In genomic region chr6:18578501-18578900, GRCm38 (mm10) we compare ENCODE assay signal across 27 mouse cellular contexts.
DNase-seq lines count a peak whose midpoint lies in the region; ATAC-seq and TF ChIP-seq lines count a peak whose summit lies in the region.
"Had no signal": no experiment of that assay in that cellular context is flagged by ENCODE, and none has a peak within 500 bp of the region (broad histone marks: within the 10 kb centered on the region; RNA-seq: fewer than 3 reads in every experiment).

No protein-coding gene starts in this region.

- H3K27ac ChIP-seq in forebrain, embryonic 13.5 days, result no peak overlapping the region
- H3K27ac ChIP-seq in forebrain, embryonic 14.5 days (ENCODE audit: low read depth, low read length), result no peak overlapping the region
- no peak overlapping the region for H3K27ac ChIP-seq in midbrain, embryonic 16.5 days (ENCODE audit: low read length)
- no peak overlapping the region for H3K27ac ChIP-seq in midbrain, postnatal 0 days (ENCODE audit: low read depth, low read length)
- H3K27ac ChIP-seq: embryonic facial prominence, embryonic 13.5 days; heart, adult 2 months; heart, embryonic 13.5 days; left cerebral cortex, adult 2 months; limb, embryonic 15.5 days; liver, embryonic 14.5 days; midbrain, embryonic 13.5 days; neural tube, embryonic 12.5 days had no signal

- H3K9me3 ChIP-seq in forebrain, embryonic 13.5 days (replicated peaks), result no peaks in the 10 kb centered on the region
- H3K9me3 ChIP-seq in forebrain, embryonic 14.5 days (replicated peaks; ENCODE audit: control insufficient read depth, low read length), result no peaks in the 10 kb centered on the region
- no peaks in the 10 kb centered on the region for H3K9me3 ChIP-seq in midbrain, embryonic 16.5 days (replicated peaks; ENCODE audit: control insufficient read depth, low read length, poor library complexity, severe bottlenecking)
- H3K9me3 ChIP-seq in midbrain, postnatal 0 days (ENCODE audit: low read length), result no peaks in the 10 kb centered on the region
- H3K9me3 ChIP-seq: embryonic facial prominence, embryonic 13.5 days; heart, embryonic 13.5 days; limb, embryonic 15.5 days; megakaryocyte, embryonic 14.5 days; midbrain, embryonic 13.5 days; neural tube, embryonic 12.5 days had no signal

- H3K27me3 ChIP-seq in forebrain, embryonic 13.5 days, result no peaks in the 10 kb centered on the region
- H3K27me3 ChIP-seq in forebrain, embryonic 14.5 days (replicated peaks; ENCODE audit: control insufficient read depth, insufficient read depth, low read length), result no peaks in the 10 kb centered on the region
- no peaks in the 10 kb centered on the region for H3K27me3 ChIP-seq in midbrain, embryonic 16.5 days (ENCODE audit: control insufficient read depth, insufficient read depth, low read depth, low read length)
- H3K27me3 ChIP-seq in midbrain, postnatal 0 days (ENCODE audit: insufficient read depth, low read length), result no peaks in the 10 kb centered on the region
- H3K27me3 ChIP-seq: embryonic facial prominence, embryonic 13.5 days; heart, embryonic 13.5 days; limb, embryonic 15.5 days; megakaryocyte, embryonic 14.5 days; midbrain, embryonic 13.5 days; neural tube, embryonic 12.5 days had no signal

- no peaks in the 10 kb centered on the region for H3K36me3 ChIP-seq in forebrain, embryonic 13.5 days (ENCODE audit: poor library complexity, severe bottlenecking)
- H3K36me3 ChIP-seq in forebrain, embryonic 14.5 days (ENCODE audit: control insufficient read depth, insufficient read depth, low read length), result no peaks in the 10 kb centered on the region
- H3K36me3 ChIP-seq in midbrain, embryonic 16.5 days (ENCODE audit: control insufficient read depth, insufficient read depth, low read length), result no peaks in the 10 kb centered on the region
- H3K36me3 ChIP-seq in midbrain, postnatal 0 days (ENCODE audit: insufficient read depth, low read length), result no peaks in the 10 kb centered on the region
- H3K36me3 ChIP-seq: embryonic facial prominence, embryonic 13.5 days; heart, embryonic 13.5 days; limb, embryonic 15.5 days; midbrain, embryonic 13.5 days; neural tube, embryonic 12.5 days had no signal

- 0 out of 2 replicates have a peak, but pooled peaks cover 3% of the 10 kb centered on the region for H3K4me1 ChIP-seq in forebrain, embryonic 13.5 days
- no peaks in the 10 kb centered on the region for H3K4me1 ChIP-seq in forebrain, embryonic 14.5 days (ENCODE audit: control insufficient read depth, insufficient read depth, low read length)
- peaks cover 4% of the 10 kb centered on the region for H3K4me1 ChIP-seq in midbrain, embryonic 16.5 days (ENCODE audit: control insufficient read depth, insufficient read depth, low read length)
- H3K4me1 ChIP-seq in midbrain, postnatal 0 days (ENCODE audit: insufficient read depth, low read length), result peaks cover 3% of the 10 kb centered on the region; the same call in 1 of the 2 replicates
- H3K4me1 ChIP-seq: embryonic facial prominence, embryonic 13.5 days; heart, embryonic 13.5 days; limb, embryonic 15.5 days; megakaryocyte, embryonic 14.5 days; midbrain, embryonic 13.5 days; neural tube, embryonic 12.5 days had no signal

- no peak for TF ChIP-seq CTCF in midbrain, postnatal 0 days (IDR thresholded peaks at IDR 0.05)

- H3K4me3 ChIP-seq in forebrain, embryonic 13.5 days, result no peak overlapping the region
- H3K4me3 ChIP-seq in forebrain, embryonic 14.5 days (ENCODE audit: low read depth, low read length), result no peak overlapping the region
- H3K4me3 ChIP-seq in midbrain, embryonic 16.5 days (ENCODE audit: low read depth, low read length), result no peak overlapping the region
- no peak overlapping the region for H3K4me3 ChIP-seq in midbrain, postnatal 0 days (ENCODE audit: low read depth, low read length)
- H3K4me3 ChIP-seq: embryonic facial prominence, embryonic 13.5 days; erythroblast, embryonic 14.5 days; heart, adult 2 months; heart, embryonic 13.5 days; left cerebral cortex, adult 2 months; limb, embryonic 15.5 days; megakaryocyte, embryonic 14.5 days; midbrain, embryonic 13.5 days; neural tube, embryonic 12.5 days had no signal

- ATAC-seq in forebrain, embryonic 13.5 days, result 0 out of 2 replicates have a peak, but pooled peaks have one; percentile 19
- ATAC-seq in forebrain, embryonic 14.5 days, result no peak
- 0 out of 2 replicates have a peak, but pooled peaks have one; percentile 28 for ATAC-seq in midbrain, embryonic 16.5 days
- ATAC-seq in midbrain, postnatal 0 days (ENCODE audit: low FRiP score), result no peak
- ATAC-seq: forebrain, embryonic 16.5 days; inflammation-experienced regulatory T-cells, adult 6 months; midbrain, embryonic 13.5 days had no signal

- no peak overlapping the region for H3K9ac ChIP-seq in forebrain, embryonic 13.5 days
- H3K9ac ChIP-seq in forebrain, embryonic 14.5 days (ENCODE audit: low read length), result no peak overlapping the region
- no peak overlapping the region for H3K9ac ChIP-seq in midbrain, embryonic 16.5 days (ENCODE audit: low read depth, low read length)
- H3K9ac ChIP-seq in midbrain, postnatal 0 days (replicated peaks; ENCODE audit: low read length, poor library complexity, severe bottlenecking), result no peak overlapping the region
- H3K9ac ChIP-seq: embryonic facial prominence, embryonic 13.5 days; heart, embryonic 13.5 days; limb, embryonic 15.5 days; liver, embryonic 14.5 days; lung, embryonic 14.5 days; midbrain, embryonic 13.5 days; neural tube, embryonic 12.5 days had no signal

- DNase-seq in adrenal gland, postnatal 10 days, result peak; percentile 5
- DNase-seq in adrenal gland, postnatal 4 days (ENCODE audit: low spot score in 2 of 2), result no peak
- no peak for DNase-seq in forebrain, embryonic 14.5 days (ENCODE audit: low spot score)
- no peak for DNase-seq in midbrain, postnatal 0 days (ENCODE audit: low spot score)
- no peak for DNase-seq in urinary bladder, postnatal 25 days (ENCODE audit: low spot score)
- no peak for DNase-seq in thymus, adult 18-20 months
- DNase-seq: gastrocnemius, postnatal 25 days; heart, adult 2 months; kidney, adult 2 months; kidney, postnatal 10 days; left cerebral cortex, postnatal 4 days; lung, embryonic 14.5 days; lung, postnatal 36 days; thymus, postnatal 14 days had no signal

- no peak overlapping the region for H3K4me2 ChIP-seq in forebrain, embryonic 13.5 days
- no peak overlapping the region for H3K4me2 ChIP-seq in forebrain, embryonic 14.5 days (ENCODE audit: low read length)
- H3K4me2 ChIP-seq in midbrain, embryonic 16.5 days (ENCODE audit: low read length), result no peak overlapping the region
- no peak overlapping the region for H3K4me2 ChIP-seq in midbrain, postnatal 0 days (ENCODE audit: low read depth, low read length, poor library complexity, severe bottlenecking)
- H3K4me2 ChIP-seq: embryonic facial prominence, embryonic 13.5 days; heart, embryonic 13.5 days; limb, embryonic 15.5 days; lung, embryonic 14.5 days; midbrain, embryonic 13.5 days; neural tube, embryonic 12.5 days had no signal

Comparison
In these comparisons a context has a peak if more than half of its experiments do, and no peak if none do; other contexts are left out.
1. ATAC-seq: peak in forebrain, embryonic 13.5 days (single experiment) and midbrain, embryonic 16.5 days (single experiment); none in forebrain, embryonic 14.5 days (single experiment) and midbrain, postnatal 0 days (single experiment).